Mouse (Mus musculus): ENCODE data around the gene Lsm10.

DNA sequence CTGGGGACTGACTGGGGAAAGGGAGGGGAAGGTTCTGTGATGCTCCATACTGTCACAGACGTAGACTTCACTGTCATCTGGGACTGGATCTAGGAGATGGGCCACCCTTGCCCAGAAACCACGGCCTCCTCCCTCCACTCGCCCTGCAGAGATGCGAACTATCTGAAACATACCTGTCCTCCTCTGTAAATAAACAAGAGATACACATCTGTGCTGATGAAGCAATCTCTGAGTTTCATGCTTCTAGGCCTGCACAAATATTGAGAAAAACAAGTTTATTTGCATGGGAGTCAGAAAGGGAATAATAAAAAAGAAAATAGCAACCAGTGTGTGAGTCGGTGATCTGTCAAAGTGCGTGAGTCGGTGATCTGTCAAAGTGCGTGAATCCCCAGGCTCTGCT lies 4.5 kb upstream of the Lsm10 start:
- no peak for TF ChIP-seq CTCF (IDR thresholded peaks at IDR 0.05; ENCODE audit: low read depth, low read length)
- TF ChIP-seq GATA1 (IDR thresholded peaks at IDR 0.05; ENCODE audit: borderline replicate concordance, low read length): no peak
- no peak for TF ChIP-seq POLR2AphosphoS5 (IDR thresholded peaks at IDR 0.05; ENCODE audit: insufficient replicate concordance, low read depth, low read length)
- no peak for TF ChIP-seq TAL1 (conservative IDR thresholded peaks at IDR 0.05; ENCODE audit: low read depth, low read length)
